Mouse (Mus musculus) telencephalon, adult 2 months (tissue): ENCODE measurements around the gene Ormdl2.
A peak's percentile ranks its signal among the peaks of the same experiment; 100 is the strongest.

Source experiments
- DNase-seq: peaks from one replicate; pipeline ENCODE4 v3.0.0-alpha.2; 2011; ENCODE audit warnings: low read depth, low spot score

Ormdl2 gene

DNA sequence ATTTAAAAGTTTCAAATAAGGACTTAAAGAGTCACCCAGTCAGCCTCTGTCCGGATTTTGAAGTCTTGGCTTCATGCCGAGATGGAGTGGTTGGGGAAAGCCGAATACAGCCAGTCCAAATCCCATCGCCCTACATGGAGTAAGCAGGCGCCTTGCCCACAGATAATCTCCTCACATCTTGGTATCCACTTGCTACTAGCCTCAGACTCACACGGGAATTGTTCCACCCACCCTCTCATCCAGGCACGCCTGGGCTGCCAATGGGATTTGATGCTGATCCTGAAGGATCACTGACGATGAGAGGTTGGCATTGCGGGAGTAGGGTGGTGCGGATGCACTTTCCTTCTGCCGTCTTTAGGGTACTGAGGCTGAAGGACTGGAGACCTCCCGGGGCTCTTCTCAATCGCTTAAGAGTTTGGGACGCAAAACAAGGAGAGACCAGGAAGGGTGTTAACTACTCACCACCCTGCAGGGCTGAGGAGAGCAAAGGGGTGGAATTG is 17.6 kb downstream of the Ormdl2 start, which contains the start of gene Dnajc14:
Gene Dnajc14 (plus strand): TSS at position 292 of the 500 bp plus-strand sequence.
- DNase-seq: peak; percentile 59

- no peak for DNase-seq
These were observed 18.1 kb downstream of the Ormdl2 start for GRCm38 (mm10) chr10:128803361-128803760.

GRCm38 (mm10) chr10:128802956-128803355 is 18.5 kb downstream of the Ormdl2 start:
- no peak for DNase-seq

DNA sequence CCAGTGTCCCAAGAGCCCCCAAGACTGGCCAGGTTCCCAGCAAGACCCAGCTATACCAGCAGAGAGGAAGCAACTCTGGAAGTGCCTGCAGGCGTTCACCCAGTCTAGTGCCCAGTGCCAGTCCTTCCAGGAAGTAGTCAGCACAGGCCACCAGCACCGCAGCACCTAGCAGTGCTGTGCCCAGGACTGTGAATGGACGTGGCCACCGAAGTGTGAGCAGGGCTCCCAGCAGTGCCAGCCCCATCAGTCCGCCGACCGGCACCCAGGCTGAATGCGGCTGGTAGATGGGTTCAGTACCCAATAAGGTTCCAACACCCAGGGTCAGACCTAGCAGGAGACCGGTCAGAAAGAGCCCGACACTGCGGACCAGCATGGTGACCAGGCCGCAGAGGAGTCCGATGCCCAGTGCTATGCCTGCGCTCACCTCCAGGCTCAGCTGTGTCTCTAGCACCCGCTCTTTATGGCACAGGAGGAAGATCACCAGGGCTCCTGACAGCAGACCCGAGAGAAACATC is 19.4 kb downstream of the Ormdl2 start:
- no peak for DNase-seq

DNA sequence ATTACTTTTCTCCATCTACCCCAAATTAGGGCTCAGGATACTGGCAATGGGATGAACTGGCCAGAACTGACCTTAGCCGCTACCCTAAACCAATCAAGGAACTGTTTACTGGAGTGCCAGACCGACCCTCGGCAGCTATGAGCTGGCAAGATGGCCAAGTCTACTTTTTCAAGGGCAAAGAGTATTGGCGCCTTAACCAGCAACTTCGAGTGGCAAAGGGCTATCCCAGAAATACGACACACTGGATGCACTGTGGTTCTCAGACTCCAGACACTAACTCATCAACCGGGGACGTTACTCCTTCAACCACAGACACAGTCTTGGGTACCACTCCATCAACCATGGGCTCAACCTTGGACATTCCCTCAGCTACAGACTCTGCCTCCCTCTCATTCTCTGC is 22.8 kb downstream of the Ormdl2 start:
- DNase-seq: no peak

GRCm38 (mm10) chr10:128795581-128795980 is 25.9 kb downstream of the Ormdl2 start:
- peak; percentile 32 for DNase-seq

DNA sequence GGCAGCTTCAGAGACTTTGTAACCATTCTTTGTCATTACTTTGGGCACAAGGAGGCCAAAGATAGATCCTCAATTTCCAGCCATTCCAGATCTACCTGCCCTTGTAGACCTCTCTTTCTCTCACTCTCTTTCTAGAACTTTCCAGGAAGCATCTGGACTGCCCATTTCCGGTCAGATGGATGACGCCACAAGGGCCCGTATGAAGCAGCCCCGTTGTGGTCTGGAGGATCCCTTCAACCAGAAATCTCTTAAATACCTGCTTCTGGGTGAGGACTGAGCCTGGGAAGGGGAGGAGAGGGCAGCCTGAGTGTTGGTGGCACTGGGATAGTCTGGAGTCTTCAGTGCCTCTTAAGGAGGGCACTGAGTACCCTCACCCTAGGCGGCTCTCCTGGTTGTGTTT is 27.1 kb downstream of the Ormdl2 start:
- no peak for DNase-seq

- no peak for DNase-seq
These were observed 28.2 kb downstream of the Ormdl2 start for GRCm38 (mm10) chr10:128793258-128793657.

GRCm38 (mm10) chr10:128792041-128792440 is 29.4 kb downstream of the Ormdl2 start:
- DNase-seq: no peak

DNA sequence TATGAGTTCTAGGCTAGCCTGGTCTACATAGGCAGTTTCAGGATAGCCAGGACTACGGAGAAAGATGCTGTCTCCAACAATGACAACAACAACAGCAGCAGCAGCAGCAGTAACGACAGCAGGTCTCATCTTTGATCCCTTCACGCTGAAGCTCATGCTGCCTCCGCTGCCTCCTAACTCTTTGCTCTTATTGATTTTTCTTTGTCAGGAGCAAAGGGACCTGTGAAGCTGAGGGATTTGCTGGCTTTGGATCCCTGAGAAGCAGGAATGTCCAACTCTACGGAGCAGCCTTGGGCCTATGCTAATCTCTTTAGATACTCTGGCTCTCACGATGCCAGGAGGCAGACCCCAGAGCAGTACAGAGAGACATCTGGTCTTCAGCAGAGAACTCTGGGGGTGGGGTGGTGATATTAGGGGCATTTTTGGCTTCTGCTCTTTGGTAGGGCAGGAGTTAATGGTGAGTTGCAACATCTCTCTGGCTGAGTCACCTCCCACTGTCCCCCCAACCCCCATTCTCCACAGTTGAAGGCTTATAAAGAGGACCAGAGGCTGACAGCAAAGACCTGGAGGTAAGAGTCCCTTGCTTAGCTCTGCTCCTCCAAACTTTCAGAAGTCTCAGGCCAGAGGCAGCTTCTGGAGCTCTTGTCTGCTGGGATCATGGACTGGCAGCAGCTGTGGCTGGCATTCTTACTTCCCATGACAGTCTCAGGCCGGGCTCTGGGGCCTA is 30.9 kb downstream of the Ormdl2 start, which contains the start of gene Mmp19:
Gene Mmp19 (plus strand): TSS at position 513 of the 727 bp plus-strand sequence.
- no peak for DNase-seq

DNA sequence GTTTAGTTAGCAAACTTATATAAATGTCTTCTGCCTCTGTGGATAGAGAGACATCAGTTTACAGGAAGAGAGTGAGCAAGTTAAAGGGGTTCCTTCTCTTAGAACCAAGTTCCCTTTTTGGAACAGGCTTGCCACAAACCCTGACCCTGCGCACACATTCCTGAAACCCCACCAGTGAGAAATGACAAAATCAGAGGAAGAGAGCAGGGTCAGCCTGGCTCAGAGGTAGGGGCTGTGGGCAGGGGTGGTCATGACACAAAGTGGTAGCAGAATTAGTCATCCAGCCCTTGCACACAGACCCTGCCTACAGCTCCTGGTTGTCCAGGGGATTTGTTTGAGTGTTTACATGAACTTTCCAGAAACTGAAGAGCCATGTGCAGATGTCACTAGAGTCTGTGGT is 41.2 kb downstream of the Ormdl2 start:
- no peak for DNase-seq

DNA sequence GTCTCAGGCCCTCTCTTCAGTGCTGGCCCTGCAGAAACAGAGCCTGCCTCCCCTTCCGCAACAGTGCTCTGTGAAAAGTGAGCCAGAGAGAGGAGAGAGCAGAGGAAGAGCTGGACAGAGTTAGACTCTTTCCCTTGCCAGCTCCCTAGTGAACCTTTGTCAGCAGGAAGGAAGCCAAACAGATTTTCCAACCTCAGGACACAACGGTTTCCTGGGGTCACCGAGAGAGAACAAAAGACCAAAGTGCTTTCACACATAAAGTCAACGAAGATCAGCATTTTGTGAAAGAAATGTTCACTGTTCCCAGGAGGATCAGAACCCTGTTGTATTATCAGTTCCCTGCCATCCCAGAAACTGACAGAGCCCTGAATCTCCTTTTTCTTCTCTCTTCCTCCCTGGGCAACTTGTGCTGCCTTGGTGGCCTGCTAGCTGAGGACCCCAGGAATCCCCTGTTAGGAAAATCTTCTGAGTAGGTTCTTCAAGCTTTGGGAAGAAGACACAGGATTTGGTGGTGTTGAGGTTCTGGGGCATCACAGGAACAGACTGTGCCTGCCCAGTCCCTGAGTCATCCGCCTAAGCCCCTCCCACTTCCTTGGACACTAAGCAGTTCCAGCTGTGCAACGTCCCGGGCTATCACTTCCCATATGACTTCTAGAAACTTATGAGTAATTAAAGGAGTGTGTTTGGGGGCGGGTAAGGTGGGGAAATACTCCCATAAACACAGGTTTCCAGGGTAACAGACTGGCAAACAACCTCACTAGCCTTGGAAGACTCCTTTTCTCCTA is 42.2 kb downstream of the Ormdl2 start:
- DNase-seq: no peak

DNA sequence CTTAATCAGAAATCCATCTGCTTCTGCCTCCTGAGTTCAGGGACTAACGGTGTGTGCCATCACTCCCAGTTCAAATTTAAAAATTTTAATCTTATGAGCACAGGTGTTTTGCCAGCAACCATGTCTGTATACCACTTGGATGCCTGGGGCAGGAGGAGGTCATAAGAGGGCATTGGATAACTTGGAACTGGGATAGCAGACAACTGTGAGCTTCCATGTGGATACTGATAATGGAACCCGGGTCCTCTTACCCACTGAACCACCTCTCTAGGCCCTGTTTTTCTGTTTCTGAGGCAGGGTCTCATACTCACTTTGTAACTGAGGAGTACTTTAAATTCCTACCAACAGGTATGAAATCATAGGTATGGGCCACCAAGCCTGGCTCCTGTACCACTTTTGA is 43.0 kb downstream of the Ormdl2 start:
- no peak for DNase-seq

DNA sequence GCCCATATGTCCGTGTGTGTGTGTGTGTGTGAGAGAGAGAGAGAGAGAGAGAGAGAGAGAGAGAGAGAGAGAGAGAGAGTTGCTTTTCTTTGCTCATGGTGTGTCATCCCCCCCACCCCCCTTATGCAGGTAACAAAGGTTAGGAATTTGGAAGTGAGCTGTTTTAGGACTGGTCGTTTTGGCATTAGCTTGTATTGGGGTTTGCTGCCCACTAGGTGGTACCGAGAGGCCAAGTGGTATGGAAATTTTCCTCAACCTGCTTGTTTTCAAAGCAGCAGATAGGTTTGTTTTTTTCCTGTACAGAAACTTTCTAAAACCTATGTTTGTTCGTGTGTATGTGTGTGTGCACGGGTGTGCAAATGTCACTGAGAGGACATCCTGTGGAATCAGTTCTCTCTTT is 47.8 kb downstream of the Ormdl2 start:
- DNase-seq: no peak

DNA sequence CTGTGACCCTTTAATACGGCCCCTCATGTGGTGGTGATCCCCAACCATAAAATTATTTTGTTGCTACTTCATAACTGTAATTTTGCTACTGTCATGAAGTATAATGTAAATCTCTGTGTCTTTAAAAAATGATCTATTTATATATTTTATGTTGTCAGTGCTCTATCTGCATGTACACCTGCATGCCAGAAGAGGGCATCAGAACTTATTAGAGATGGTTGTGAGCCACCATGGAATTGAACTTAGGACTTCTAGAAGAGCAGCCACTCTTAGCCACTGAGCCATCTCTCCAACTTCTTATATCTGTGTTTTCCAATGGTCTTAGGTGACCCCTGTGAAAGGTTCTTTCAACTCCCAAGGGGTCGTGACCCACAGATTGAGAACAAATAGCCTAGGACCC is 48.5 kb downstream of the Ormdl2 start:
- DNase-seq: no peak
